ENCODE assay signal across 24 mouse cellular contexts in genomic region chr7:16117100-16117499, GRCm38 (mm10). TPM values are rescaled to one million over a fixed set of nuclear protein-coding genes. Genes with fewer than 3 reads are reported as not detected.
DNase-seq lines count a peak whose midpoint lies in the region; ATAC-seq lines count a peak whose summit lies in the region.
"Had no signal": no experiment of that assay in that cellular context is flagged by ENCODE, and none has a peak within 500 bp of the region (broad histone marks: within the 10 kb centered on the region; RNA-seq: fewer than 3 reads in every experiment).

No protein-coding gene starts in this region.

- peak; percentile 69 for DNase-seq in cerebellum, adult 11-12 months
- DNase-seq in cerebellum, adult 11 months, result no peak
- DNase-seq in left cerebral cortex, postnatal 4 days, result peak; percentile 52
- no peak for DNase-seq in left cerebral cortex, postnatal 25 days (ENCODE audit: low spot score in 2 of 2)
- peak; percentile 69 to 83 for DNase-seq in cerebellum, postnatal 25 days
- no peak for DNase-seq in thymus, postnatal 0 days (ENCODE audit: low spot score)
- DNase-seq: adrenal gland, adult 8-10 months; adrenal gland, postnatal 36 days; B cell, adult 2 months; embryo, embryonic 11 days; gastrocnemius, postnatal 10 days; heart, adult 18-20 months; heart, postnatal 10 days; heart, postnatal 4 days had no signal

- intact Hi-C loops in left cerebral cortex, postnatal 4 days (cut with DNase I), result no loop called here
- intact Hi-C loops in left cerebral cortex, postnatal 25 days (cut with DNase I), result no loop called here

- ATAC-seq in monocyte, adult 5-6 weeks (replicated peaks; ENCODE audit: insufficient number of reproducible peaks, low FRiP score, low TSS enrichment, poor library complexity, severe bottlenecking), result no peak
- ATAC-seq: CD4-positive, CD25-positive, alpha-beta regulatory T cell, adult 4 months; forebrain, embryonic 15.5 days; hindbrain, embryonic 16.5 days; inflammation-experienced regulatory T-cells, adult 6 months; intestine, postnatal 0 days had no signal

RNA-seq across cellular contexts. Expression of gene Kptn, which starts 2.6 kb away (rescaled TPM):
- 10 to 100 TPM; 38.0 to 43.2 TPM for total RNA-seq in left cerebral cortex, postnatal 4 days (2021)
- 10 to 100 TPM; 36.0 to 42.7 TPM for total RNA-seq in left cerebral cortex, postnatal 25 days (2021)
- total RNA-seq in monocyte, adult 5-6 weeks (2017), result 9.6 to 18.6 TPM (median 15.9 TPM) in 3 replicates
- polyA plus RNA-seq in thymus, postnatal 0 days (2015; fragmentation: Nextera tagmentation; extraction: Ambion mirVana), result 15.9 and 18.5 TPM in 2 replicates

RNA-seq across cellular contexts. Expression of gene Slc8a2, which starts 12.5 kb away (rescaled TPM):
- 100 to 1,000 TPM; 106 to 117 TPM for total RNA-seq in left cerebral cortex, postnatal 4 days (2021)
- 100 to 1,000 TPM; 263 to 264 TPM for total RNA-seq in left cerebral cortex, postnatal 25 days (2021)
- not detected in 3 replicates for total RNA-seq in monocyte, adult 5-6 weeks (2017)
- 0.03 and 0.04 TPM in 2 replicates for polyA plus RNA-seq in thymus, postnatal 0 days (2015; fragmentation: Nextera tagmentation; extraction: Ambion mirVana)
- polyA plus RNA-seq: CD4-positive, CD25-positive, alpha-beta regulatory T cell, adult 4 months; inflammation-experienced regulatory T-cells, adult 6 months had no signal

RNA-seq across cellular contexts. Expression of gene Napa, which starts 18.8 kb away (rescaled TPM):
- total RNA-seq in left cerebral cortex, postnatal 4 days (2021), result 100 to 1,000 TPM; 141 to 157 TPM
- total RNA-seq in left cerebral cortex, postnatal 25 days (2021), result 100 to 1,000 TPM; 264 to 272 TPM
- 46.6 to 76.8 TPM (median 71.5 TPM) in 3 replicates for total RNA-seq in monocyte, adult 5-6 weeks (2017)
- polyA plus RNA-seq in thymus, postnatal 0 days (2015; fragmentation: Nextera tagmentation; extraction: Ambion mirVana), result 152 and 172 TPM in 2 replicates

RNA-seq across cellular contexts. Expression of gene Zfp541, which starts 55.5 kb away (rescaled TPM):
- under 1 TPM; 0.38 to 0.58 TPM for total RNA-seq in left cerebral cortex, postnatal 4 days (2021)
- total RNA-seq in left cerebral cortex, postnatal 25 days (2021), result under 1 TPM; 0.50 TPM
- total RNA-seq in monocyte, adult 5-6 weeks (2017), result 0.11 to 0.29 TPM in 2 of 3 replicates, not detected in the other
- 0.13 and 0.36 TPM in 2 replicates for polyA plus RNA-seq in thymus, postnatal 0 days (2015; fragmentation: Nextera tagmentation; extraction: Ambion mirVana)
- total RNA-seq: G1E; gastrocnemius, postnatal 10 days; heart, adult 18-20 months; heart, postnatal 10 days; heart, postnatal 4 days had no signal
- polyA plus RNA-seq: CD4-positive, CD25-positive, alpha-beta regulatory T cell, adult 4 months; forebrain, embryonic 11.5 days; forebrain, embryonic 15.5 days; G1E; heart, embryonic 10.5 days; heart, embryonic 14.5 days; intestine, postnatal 0 days had no signal

RNA-seq across cellular contexts. Expression of gene Meis3, which starts 57.8 kb away (rescaled TPM):
- total RNA-seq in left cerebral cortex, postnatal 4 days (2021), result 10 to 100 TPM; 70.6 to 74.8 TPM
- total RNA-seq in left cerebral cortex, postnatal 25 days (2021), result 10 to 100 TPM; 33.3 to 43.5 TPM
- total RNA-seq in monocyte, adult 5-6 weeks (2017), result 3.0 to 15.5 TPM (median 6.4 TPM) in 3 replicates
- polyA plus RNA-seq in thymus, postnatal 0 days (2015; fragmentation: Nextera tagmentation; extraction: Ambion mirVana), result 20.7 and 21.1 TPM in 2 replicates

Comparison
In these comparisons a context has a peak if more than half of its experiments do, and no peak if none do; other contexts are left out.
1. DNase-seq: peak in cerebellum, adult 11-12 months (single experiment), left cerebral cortex, postnatal 4 days (single experiment) and cerebellum, postnatal 25 days (2 of 2); none in cerebellum, adult 11 months (single experiment), left cerebral cortex, postnatal 25 days (0 of 2) and thymus, postnatal 0 days (single experiment).
2. RNA of gene Slc8a2, which starts 12.5 kb away (total RNA-seq): 263 to 264 TPM in left cerebral cortex, postnatal 25 days and 106 to 117 TPM in left cerebral cortex, postnatal 4 days; not detected in monocyte, adult 5-6 weeks; every median in the first group is over 100 times any median in the second.